Mouse (Mus musculus) hindbrain, embryonic 11.5 days (tissue): Measurements from ENCODE around the gene Tnpo3. TPM values are rescaled to one million over a fixed set of nuclear protein-coding genes. Genes with fewer than 3 reads are reported as not detected.

ENCODE experiments used
- ATAC-seq: fragments of 200-750 bp; cut with Nextera tagmentation; 2 replicates; pipeline ENCODE4 v1.8.0; 2017; ENCODE audit warnings: mild to moderate bottlenecking, moderate TSS enrichment, moderate library complexity; ENCODE audit not compliant: low FRiP score
- DNase-seq: peaks from one replicate; pipeline ENCODE4 v3.0.0-alpha.2; 2015; ENCODE audit warnings: low spot score
- H3K27ac ChIP-seq: fragments of 300-500 bp; sonication (generic); 2 replicates; pipeline ENCODE4 v1.5.1; 2014; ENCODE audit warnings: mild to moderate bottlenecking, low read depth, low read length
- H3K27me3 ChIP-seq: fragments of 300-500 bp; sonication (generic); 2 replicates; pipeline ENCODE4 v1.6.1; 2014; ENCODE audit warnings: mild to moderate bottlenecking, low read length, moderate library complexity, mixed read lengths; ENCODE audit not compliant: control insufficient read depth, insufficient read depth
- H3K36me3 ChIP-seq: fragments of 300-500 bp; sonication (generic); 2 replicates; pipeline ENCODE4 v1.6.1; 2014; ENCODE audit warnings: mild to moderate bottlenecking, low read length, moderate library complexity, mixed read lengths; ENCODE audit not compliant: control insufficient read depth, insufficient read depth
- H3K4me1 ChIP-seq: fragments of 300-500 bp; sonication (generic); replicated peaks from 2 replicates; pipeline ENCODE4 v1.6.1; 2014; ENCODE audit warnings: low read length, mixed read lengths; ENCODE audit not compliant: control insufficient read depth, insufficient read depth
- H3K4me2 ChIP-seq: fragments of 300-500 bp; sonication (generic); replicated peaks from 2 replicates; pipeline ENCODE4 v1.6.1; 2014; ENCODE audit warnings: mild to moderate bottlenecking, low read depth, low read length
- H3K4me3 ChIP-seq: fragments of 300-500 bp; sonication (generic); 2 replicates; pipeline ENCODE4 v1.5.1; 2014; ENCODE audit warnings: low read depth, low read length
- H3K9ac ChIP-seq: fragments of 300-500 bp; sonication (generic); 2 replicates; pipeline ENCODE4 v1.6.1; 2014; ENCODE audit warnings: low read depth, low read length
- H3K9me3 ChIP-seq: fragments of 300-500 bp; sonication (generic); 2 replicates; pipeline ENCODE4 v1.6.1; 2016; ENCODE audit warnings: low read length; ENCODE audit not compliant: control insufficient read depth
- WGBS: fragments of 180-500 bp; shearing (Covaris S2); extraction: QIAGEN DNeasy Blood & Tissue Kit; methylation state at CpG from one replicate; pipeline ENCODE4 v1.1.7; 2014; 5-methylcytosine and 5-hydroxymethylcytosine counted together
- polyA plus RNA-seq: library from polyadenylated mRNA; unstranded; fragments of >200 nt; fragmentation: Nextera tagmentation; extraction: Ambion mirVana; gene quantifications from 2 replicates; pipeline ENCODE4 v1.2.1, GENCODE M21; 2014

Gene Tnpo3
- polyA plus RNA-seq, 1 experiment from 2014 or later: 97.3 TPM

- Histone ChIP-seq H3K9me3 (no peaks in the 10 kb centered on the region), H3K36me3 (no peaks in the 10 kb centered on the region), H3K9ac (no peak overlapping the region), H3K4me1 (no peaks in the 10 kb centered on the region; the same call in 1 of the 2 replicates), H3K4me3 (no peak overlapping the region), H3K4me2 (peak overlapping the region; percentile 24), H3K27me3 (peaks cover 4% of the 10 kb centered on the region; the same call in 1 of the 2 replicates), H3K27ac (no peak overlapping the region)
- WGBS: 0% methylated on average over 11 of the region's 11 CpGs
- DNase-seq (peak; percentile 73), ATAC-seq (peak; percentile 76)
Measured at GRCm38 (mm10) chr6:29513284-29513683, 96.4 kb downstream of the Tnpo3 start.

DNA sequence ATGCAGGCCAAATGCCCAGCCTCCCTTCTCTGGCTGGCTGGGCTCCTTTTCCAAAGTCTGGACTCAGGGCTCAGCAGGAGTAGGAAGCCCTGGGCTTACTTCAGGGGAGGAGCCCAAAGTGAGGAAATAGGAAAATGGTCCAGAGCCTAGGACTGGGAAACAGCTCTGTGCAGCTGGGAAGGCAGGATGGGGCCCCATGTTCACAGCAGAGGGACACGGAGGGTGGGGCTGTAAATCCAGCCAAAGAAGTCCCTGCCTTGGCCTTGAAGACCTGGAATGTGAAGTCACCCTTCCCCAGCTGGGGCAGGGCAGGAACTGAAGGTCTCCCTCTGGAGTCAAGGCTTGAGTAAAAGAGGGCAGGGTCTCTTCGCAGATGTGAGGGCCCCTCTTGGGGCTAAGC is 100.6 kb downstream of the Tnpo3 start:
- Histone ChIP-seq H3K36me3 (no peaks in the 10 kb centered on the region), H3K4me1 (no peaks in the 10 kb centered on the region; the same call in 1 of the 2 replicates), H3K9me3 (no peaks in the 10 kb centered on the region), H3K27me3 (peaks cover 24% of the 10 kb centered on the region), H3K4me3 (no peak overlapping the region), H3K4me2 (no peak overlapping the region), H3K27ac (no peak overlapping the region), H3K9ac (no peak overlapping the region)
- WGBS: 31% methylated on average over 2 of the region's 2 CpGs
- DNase-seq (no peak), ATAC-seq (no peak)

DNA sequence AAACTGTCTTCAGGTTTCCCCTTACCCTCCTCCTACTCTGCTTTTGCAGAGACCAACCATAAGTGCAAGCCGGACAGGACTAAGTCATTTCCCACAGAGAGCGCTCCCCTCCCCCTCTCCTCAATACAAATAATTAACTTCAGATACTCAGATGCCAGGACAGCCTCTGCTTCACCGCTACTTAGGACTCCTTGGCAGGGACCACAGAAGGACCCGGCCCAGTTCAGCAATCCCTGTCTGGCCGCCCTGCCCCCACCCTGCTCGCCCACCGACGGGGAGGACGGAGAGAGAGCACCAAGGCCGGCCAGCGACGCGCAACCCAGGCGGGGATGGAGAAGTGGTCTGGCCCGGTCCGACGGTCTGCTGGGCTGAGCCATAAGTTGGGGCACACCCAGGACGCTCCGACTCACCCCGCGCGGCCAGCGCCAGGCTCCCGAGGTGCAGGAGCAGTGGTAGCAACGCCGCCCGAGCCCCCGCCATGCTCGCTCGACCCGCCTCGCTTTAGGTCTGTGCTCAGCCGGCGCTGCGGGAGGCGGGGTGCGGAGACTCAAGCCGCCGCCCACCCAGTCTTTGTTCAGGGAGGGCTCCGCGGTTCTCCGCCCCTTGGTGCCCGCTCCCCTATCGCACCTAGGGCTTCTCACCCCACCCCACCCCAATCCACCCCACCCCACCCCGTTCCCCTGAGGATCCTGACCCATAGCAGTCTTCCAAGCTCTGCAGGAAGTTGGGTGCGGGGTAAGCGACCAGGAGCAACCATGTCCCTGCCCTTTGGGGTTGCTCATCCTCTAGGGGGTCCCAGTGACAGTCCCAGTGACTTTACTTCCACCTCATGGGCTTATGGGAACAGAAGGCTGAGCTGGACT is 102.0 kb downstream of the Tnpo3 start, which contains the start of gene Kcp:
Gene Kcp, minus strand, starts transcription at position 506 of the 863 bp plus-strand sequence.
- Histone ChIP-seq H3K4me2 (peak within 1 kb of the TSS; percentile 62), H3K9me3 (no peaks in the 10 kb centered on the region), H3K9ac (peak within 1 kb of the TSS; percentile 54), H3K27ac (no peak within 1 kb of the TSS), H3K27me3 (peaks cover 24% of the 10 kb centered on the region), H3K4me3 (peak within 1 kb of the TSS; percentile 42), H3K4me1 (no peaks in the 10 kb centered on the region; the same call in 1 of the 2 replicates), H3K36me3 (no peaks in the 10 kb centered on the region)
- 1% methylated on average over 38 of the region's 47 CpGs for WGBS
- peak; percentile 69 for ATAC-seq
- DNase-seq: peak; percentile 56

DNA sequence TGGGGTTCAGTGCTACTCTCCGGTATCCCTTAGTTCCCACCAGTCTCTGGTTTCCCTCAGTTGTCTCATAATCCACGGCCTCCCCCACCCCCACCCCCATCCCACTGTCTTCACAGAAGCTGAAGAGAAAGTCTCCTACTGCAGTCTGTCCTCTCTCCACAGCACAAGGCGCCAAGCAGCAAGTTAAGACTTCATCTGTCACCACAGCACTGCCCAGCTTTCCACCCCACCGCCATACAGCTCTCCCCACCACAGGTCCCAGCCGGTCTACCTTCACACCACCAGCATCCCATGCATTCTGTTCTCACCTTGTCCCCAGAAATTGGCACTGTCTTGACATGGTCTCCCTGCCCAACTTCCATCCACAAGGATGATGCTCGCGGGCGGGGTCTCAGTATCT is 102.9 kb downstream of the Tnpo3 start:
- WGBS: 16% methylated on average over 8 of the region's 8 CpGs
- peaks cover 24% of the 10 kb centered on the region for H3K27me3 ChIP-seq
- no peaks in the 10 kb centered on the region for H3K9me3 ChIP-seq
- DNase-seq (no peak), ATAC-seq (no peak)
- no peak overlapping the region for H3K27ac ChIP-seq
- H3K4me2 ChIP-seq: peak overlapping the region; percentile 62
- peak overlapping the region; percentile 42; the same call in 1 of the 2 replicates for H3K4me3 ChIP-seq
- H3K9ac ChIP-seq: no peak overlapping the region; the same call in 1 of the 2 replicates
- H3K36me3 ChIP-seq: no peaks in the 10 kb centered on the region
- H3K4me1 ChIP-seq: no peaks in the 10 kb centered on the region; the same call in 1 of the 2 replicates

DNA sequence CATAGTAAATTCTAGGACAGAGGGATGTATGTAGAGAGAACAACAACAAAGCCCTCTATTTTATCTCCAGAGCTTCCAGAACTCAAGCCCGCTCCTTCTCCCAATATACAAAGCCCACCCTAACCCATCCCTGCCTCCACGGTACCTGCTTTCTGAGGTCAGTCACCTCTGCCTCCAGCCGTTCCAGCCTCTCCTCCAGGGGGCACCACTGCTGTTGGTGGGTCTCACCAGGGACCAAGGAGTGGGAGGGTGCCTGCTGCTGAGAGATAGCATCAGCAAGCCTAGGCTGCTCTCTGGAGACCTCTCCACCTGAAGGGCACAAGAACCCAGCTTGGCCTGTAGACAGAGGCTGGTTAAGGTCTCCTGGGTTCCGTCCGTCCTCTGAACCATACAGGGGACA is 104.2 kb downstream of the Tnpo3 start:
- ATAC-seq: no peak
- WGBS: 81% methylated on average over 5 of the region's 5 CpGs

DNA sequence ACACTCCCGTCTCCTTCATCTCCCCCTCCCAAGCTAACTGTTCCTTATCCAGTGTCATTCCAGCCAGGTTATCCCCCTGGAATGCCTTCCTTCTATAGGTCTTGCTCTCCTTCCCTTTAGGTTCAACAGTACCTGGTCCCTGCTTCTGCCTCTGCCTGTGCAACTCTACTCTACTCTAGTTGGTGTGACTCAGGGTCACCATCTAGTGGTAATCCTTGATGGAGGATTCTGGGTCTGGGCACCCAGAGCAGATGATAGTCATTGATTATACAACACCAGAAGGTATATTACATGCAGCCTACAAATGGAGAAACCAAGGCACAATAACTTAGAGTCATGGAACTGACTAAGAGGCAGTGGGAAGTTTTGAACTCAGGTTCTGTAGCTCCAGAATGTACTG is 108.1 kb downstream of the Tnpo3 start:
- DNase-seq (no peak), ATAC-seq (no peak)
- H3K4me2 ChIP-seq: no peak overlapping the region
- no peak overlapping the region for H3K9ac ChIP-seq
- no peaks in the 10 kb centered on the region for H3K9me3 ChIP-seq
- H3K36me3 ChIP-seq: no peaks in the 10 kb centered on the region
- no peak overlapping the region for H3K27ac ChIP-seq
- 89% methylated on average over 1 of the region's 1 CpGs for WGBS
- H3K27me3 ChIP-seq: peaks cover 16% of the 10 kb centered on the region
- H3K4me3 ChIP-seq: no peak overlapping the region
- H3K4me1 ChIP-seq: no peaks in the 10 kb centered on the region

More for the DNA sequence above, 104.2 kb downstream of the Tnpo3 start:
- Histone ChIP-seq H3K27ac (no peak overlapping the region), H3K27me3 (peaks cover 24% of the 10 kb centered on the region), H3K9ac (no peak overlapping the region), H3K4me3 (no peak overlapping the region), H3K4me1 (no peaks in the 10 kb centered on the region; the same call in 1 of the 2 replicates), H3K36me3 (no peaks in the 10 kb centered on the region), H3K4me2 (no peak overlapping the region), H3K9me3 (no peaks in the 10 kb centered on the region)
- no peak for DNase-seq

GRCm38 (mm10) chr6:29500810-29501209 is 108.9 kb downstream of the Tnpo3 start:
- H3K27me3 ChIP-seq: peaks cover 17% of the 10 kb centered on the region
- no peak for ATAC-seq
- no peak overlapping the region for H3K27ac ChIP-seq
- no peaks in the 10 kb centered on the region for H3K9me3 ChIP-seq
- 90% methylated on average over 6 of the region's 6 CpGs for WGBS
- H3K9ac ChIP-seq: no peak overlapping the region
- no peak for DNase-seq
- no peak overlapping the region for H3K4me3 ChIP-seq
- H3K4me2 ChIP-seq: no peak overlapping the region
- H3K36me3 ChIP-seq: no peaks in the 10 kb centered on the region
- no peaks in the 10 kb centered on the region for H3K4me1 ChIP-seq

- 96% methylated on average over 7 of the region's 7 CpGs for WGBS
- no peak for DNase-seq
- peaks cover 21% of the 10 kb centered on the region for H3K27me3 ChIP-seq
Measured at GRCm38 (mm10) chr6:29500177-29500576, 109.5 kb downstream of the Tnpo3 start.

DNA sequence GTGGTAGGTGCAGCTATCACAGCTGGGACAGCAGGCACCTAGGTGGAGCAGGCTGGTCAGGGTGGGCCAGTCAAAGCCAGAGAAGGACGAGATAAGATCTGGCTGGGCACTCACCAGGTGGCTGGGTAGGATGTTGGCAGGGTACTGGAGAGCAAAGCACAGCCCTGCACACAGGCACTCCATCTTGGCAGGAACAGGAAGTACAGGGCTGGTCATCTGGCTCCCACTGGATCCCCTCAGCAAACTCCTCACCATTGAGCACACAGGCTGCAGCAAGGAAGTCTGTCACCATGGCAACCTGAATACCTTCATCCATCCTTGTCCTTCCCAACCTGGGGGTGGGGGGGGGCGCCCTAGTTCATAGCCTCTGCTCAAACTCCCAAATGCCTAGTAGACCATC is 111.9 kb downstream of the Tnpo3 start:
- 50% methylated on average over 2 of the region's 2 CpGs for WGBS
- no peak for ATAC-seq
- peaks cover 19% of the 10 kb centered on the region for H3K27me3 ChIP-seq
- H3K4me1 ChIP-seq: no peaks in the 10 kb centered on the region
- no peaks in the 10 kb centered on the region for H3K36me3 ChIP-seq
- no peak overlapping the region for H3K4me3 ChIP-seq
- DNase-seq: no peak
- H3K9ac ChIP-seq: no peak overlapping the region
- H3K4me2 ChIP-seq: no peak overlapping the region
- H3K27ac ChIP-seq: no peak overlapping the region
- H3K9me3 ChIP-seq: no peaks in the 10 kb centered on the region

More at GRCm38 (mm10) chr6:29500177-29500576, 109.5 kb downstream of the Tnpo3 start:
- Histone ChIP-seq H3K36me3 (no peaks in the 10 kb centered on the region), H3K27ac (no peak overlapping the region), H3K9me3 (no peaks in the 10 kb centered on the region), H3K4me2 (no peak overlapping the region), H3K9ac (no peak overlapping the region), H3K4me3 (no peak overlapping the region), H3K4me1 (no peaks in the 10 kb centered on the region)
- ATAC-seq: no peak
